Mouse (Mus musculus): ENCODE data around the gene Cfap298. TPM values are rescaled to one million over a fixed set of nuclear protein-coding genes. Genes with fewer than 3 reads are reported as not detected.

The Cfap298 gene
- polyA plus RNA-seq (2017; shearing (Covaris generic)): 46.9 TPM

GRCm38 (mm10) chr16:90934687-90935328, at the start of gene Cfap298:
Cfap298 (minus strand) TSS chr16:90935114.

Other genes starting within 250 kb of the Cfap298 start
- 62.3 TPM for gene Mis18a, start 207.7 kb downstream of the Cfap298 start, polyA plus RNA-seq (2017; shearing (Covaris generic))
- not detected for gene Mrap, start 196.9 kb downstream of the Cfap298 start, polyA plus RNA-seq (2017; shearing (Covaris generic))
- gene Urb1, start 124.7 kb downstream of the Cfap298 start, polyA plus RNA-seq (2017; shearing (Covaris generic)): 18.4 TPM
- gene Eva1c, start 108.4 kb downstream of the Cfap298 start, polyA plus RNA-seq (2017; shearing (Covaris generic)): not detected
- gene Synj1, start 76.2 kb upstream of the Cfap298 start, polyA plus RNA-seq (2017; shearing (Covaris generic)): 44.6 TPM
- gene Paxbp1, start 109.4 kb upstream of the Cfap298 start, polyA plus RNA-seq (2017; shearing (Covaris generic)): 120 TPM
- 0.38 TPM for gene 4932438H23Rik, start 160.0 kb upstream of the Cfap298 start, polyA plus RNA-seq (2017; shearing (Covaris generic))

Data from CD4-positive, CD25-positive, alpha-beta regulatory T cell (primary cell).